Mouse (Mus musculus): ENCODE data around the gene Nf2.

DNA sequence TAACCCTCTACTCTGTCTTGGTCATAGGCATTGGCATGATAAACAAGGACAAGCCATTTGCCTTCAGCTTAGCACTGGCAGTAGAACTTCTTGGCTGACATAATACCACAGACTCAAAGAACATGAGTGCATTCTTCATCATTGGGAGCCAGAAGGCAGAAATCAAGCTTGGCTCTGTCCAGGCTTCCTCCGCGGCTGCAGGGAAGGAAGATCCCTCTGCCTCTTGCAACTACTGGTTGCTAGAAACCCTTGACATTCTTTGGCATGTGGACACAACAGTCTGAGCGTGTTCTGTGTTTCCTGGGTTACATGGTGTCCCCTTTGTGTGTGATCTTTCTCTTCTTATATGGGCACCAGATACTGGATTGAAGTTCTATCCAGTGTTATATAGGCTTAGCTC, 37.7 kb upstream of the Nf2 start:
- TF ChIP-seq CTCF (IDR thresholded peaks at IDR 0.05; ENCODE audit: control insufficient read depth, insufficient read depth, low read length) (no peak), POLR2A (IDR thresholded peaks at IDR 0.05; ENCODE audit: borderline replicate concordance, control insufficient read depth, low read depth, low read length) (no peak)
